ENCODE assay signal across 11 mouse cellular contexts in genomic region chr5:139894025-139894508, GRCm38 (mm10). TPM values are rescaled to one million over a fixed set of nuclear protein-coding genes. Genes with fewer than 3 reads are reported as not detected.
DNase-seq lines count a peak whose midpoint lies in the region; ATAC-seq and TF ChIP-seq lines count a peak whose summit lies in the region.
"Had no signal": no experiment of that assay in that cellular context is flagged by ENCODE, and none has a peak within 500 bp of the region (broad histone marks: within the 10 kb centered on the region; RNA-seq: fewer than 3 reads in every experiment).

No protein-coding gene starts in this region.

- intact Hi-C loops in gastrocnemius, postnatal 14 days (cut with DNase I; ENCODE audit: low total_unique reads): no loop called here

- ATAC-seq in kidney, embryonic 14.5 days (ENCODE audit: low FRiP score, low TSS enrichment): no peak
- peak; percentile 44; the same call in 1 of the 2 replicates for ATAC-seq in neural tube, embryonic 14.5 days (ENCODE audit: low read depth)
- no peak for ATAC-seq in liver, embryonic 11.5 days (replicated peaks; ENCODE audit: low FRiP score)

- H3K36me3 ChIP-seq in kidney, embryonic 14.5 days (ENCODE audit: control insufficient read depth, insufficient read depth, low read length): no peaks in the 10 kb centered on the region
- H3K36me3 ChIP-seq in kidney, adult 2 months (ENCODE audit: control insufficient read depth, insufficient read depth, low read length): no peaks in the 10 kb centered on the region
- H3K36me3 ChIP-seq in neural tube, embryonic 14.5 days (ENCODE audit: control insufficient read depth, insufficient read depth, low read length): no peaks in the 10 kb centered on the region
- H3K36me3 ChIP-seq in liver, embryonic 11.5 days (ENCODE audit: control insufficient read depth, insufficient read depth, low read length): no peaks in the 10 kb centered on the region
- H3K36me3 ChIP-seq: liver, embryonic 13.5 days had no signal

- no peak overlapping the region for H3K9ac ChIP-seq in kidney, embryonic 14.5 days (ENCODE audit: low read depth, low read length)
- H3K9ac ChIP-seq in neural tube, embryonic 14.5 days (replicated peaks; ENCODE audit: low read depth, low read length): no peak overlapping the region
- no peak overlapping the region for H3K9ac ChIP-seq in liver, embryonic 11.5 days (ENCODE audit: low read depth, low read length)
- H3K9ac ChIP-seq: liver, embryonic 13.5 days had no signal

- TF ChIP-seq CTCF in kidney, adult 2 months (conservative IDR thresholded peaks at IDR 0.05; ENCODE audit: insufficient read depth, insufficient read length, low read depth, low read length): no peak

- WGBS in kidney, embryonic 14.5 days: 68% methylated on average over 12 of the region's 12 CpGs
- 68% methylated on average over 12 of the region's 12 CpGs for WGBS in kidney, adult 2 months
- WGBS in neural tube, embryonic 14.5 days: 22% methylated on average over 12 of the region's 12 CpGs
- WGBS in liver, embryonic 11.5 days: 70% methylated on average over 12 of the region's 12 CpGs

- no peak overlapping the region for H3K4me3 ChIP-seq in kidney, embryonic 14.5 days (ENCODE audit: low read length)
- H3K4me3 ChIP-seq in kidney, adult 2 months (ENCODE audit: insufficient read depth, low read depth, low read length): no peak overlapping the region
- no peak overlapping the region for H3K4me3 ChIP-seq in neural tube, embryonic 14.5 days (ENCODE audit: low read depth, low read length)
- H3K4me3 ChIP-seq in liver, embryonic 11.5 days (ENCODE audit: low read depth, low read length): no peak overlapping the region
- H3K4me3 ChIP-seq: liver, embryonic 13.5 days had no signal

- 0 out of 2 replicates have a peak, but pooled peaks cover 5% of the 10 kb centered on the region for H3K4me1 ChIP-seq in kidney, embryonic 14.5 days (ENCODE audit: control insufficient read depth, insufficient read depth, low read length)
- no peaks in the 10 kb centered on the region for H3K4me1 ChIP-seq in kidney, adult 2 months (ENCODE audit: control insufficient read depth, insufficient read depth, low read length)
- H3K4me1 ChIP-seq in neural tube, embryonic 14.5 days (ENCODE audit: control insufficient read depth, insufficient read depth, low read length): peaks cover 9% of the 10 kb centered on the region; the same call in 1 of the 2 replicates
- no peaks in the 10 kb centered on the region for H3K4me1 ChIP-seq in liver, embryonic 11.5 days (replicated peaks; ENCODE audit: control insufficient read depth, insufficient read depth, low read length)
- H3K4me1 ChIP-seq: liver, embryonic 13.5 days had no signal

- TF ChIP-seq POLR2A in kidney, adult 2 months (IDR thresholded peaks at IDR 0.05; ENCODE audit: low read depth, low read length): no peak

- H3K27me3 ChIP-seq in kidney, embryonic 14.5 days (ENCODE audit: control insufficient read depth, insufficient read depth, low read length): no peaks in the 10 kb centered on the region; the same call in 1 of the 2 replicates
- H3K27me3 ChIP-seq in kidney, adult 2 months (replicated peaks; ENCODE audit: control insufficient read depth, insufficient read depth, low read length): no peaks in the 10 kb centered on the region
- H3K27me3 ChIP-seq in neural tube, embryonic 14.5 days (ENCODE audit: control insufficient read depth, insufficient read depth, low read length): no peaks in the 10 kb centered on the region
- peaks cover 2% of the 10 kb centered on the region; the same call in 1 of the 2 replicates for H3K27me3 ChIP-seq in liver, embryonic 11.5 days (replicated peaks; ENCODE audit: control insufficient read depth, insufficient read depth, low read length)

- peak; percentile 27 for DNase-seq in kidney, adult 18-20 months
- peak; percentile 67 for DNase-seq in gastrocnemius, postnatal 14 days
- DNase-seq in kidney, adult 2 months: peak; percentile 46
- no peak for DNase-seq in spleen, postnatal 14 days (ENCODE audit: low spot score in 2 of 2)
- no peak for DNase-seq in thymus, postnatal 36 days
- DNase-seq in liver, embryonic 11.5 days (ENCODE audit: low spot score): no peak
- DNase-seq: cerebellum, adult 9-10 months; liver, embryonic 13.5 days had no signal

- no peak overlapping the region for H3K27ac ChIP-seq in kidney, embryonic 14.5 days (ENCODE audit: low read depth, low read length)
- H3K27ac ChIP-seq in kidney, adult 2 months (ENCODE audit: insufficient read depth, low read depth, low read length): peak overlapping the region; percentile 46; the same call in 1 of the 2 replicates
- no peak overlapping the region for H3K27ac ChIP-seq in neural tube, embryonic 14.5 days (ENCODE audit: low read depth, low read length)
- H3K27ac ChIP-seq in liver, embryonic 11.5 days (ENCODE audit: low read depth, low read length): no peak overlapping the region
- H3K27ac ChIP-seq: liver, embryonic 13.5 days had no signal

- no peaks in the 10 kb centered on the region for H3K9me3 ChIP-seq in kidney, embryonic 14.5 days (ENCODE audit: control insufficient read depth, low read length)
- no peaks in the 10 kb centered on the region for H3K9me3 ChIP-seq in neural tube, embryonic 14.5 days (ENCODE audit: control insufficient read depth, low read length)
- no peaks in the 10 kb centered on the region for H3K9me3 ChIP-seq in liver, embryonic 11.5 days (ENCODE audit: control insufficient read depth, low read length)
- H3K9me3 ChIP-seq: liver, embryonic 13.5 days had no signal

- no peak overlapping the region for H3K4me2 ChIP-seq in kidney, embryonic 14.5 days (replicated peaks; ENCODE audit: low read depth, low read length)
- no peak overlapping the region for H3K4me2 ChIP-seq in neural tube, embryonic 14.5 days (ENCODE audit: low read depth, low read length)
- no peak overlapping the region for H3K4me2 ChIP-seq in liver, embryonic 11.5 days
- H3K4me2 ChIP-seq: liver, embryonic 13.5 days had no signal

RNA-seq across cellular contexts. Expression of gene Elfn1, which starts 13.7 kb away (rescaled TPM):
- 0.14 and 0.50 TPM in 2 replicates for polyA plus RNA-seq in kidney, embryonic 14.5 days (2014; fragmentation: Nextera tagmentation; extraction: Ambion mirVana)
- under 1 TPM; 0.09 to 0.25 TPM for total RNA-seq in gastrocnemius, postnatal 14 days (2021)
- polyA plus RNA-seq in kidney, adult 2 months (2012; rRNA removed): 9.6 and 10.3 TPM in 2 replicates
- 4.7 and 5.1 TPM in 2 replicates for polyA plus RNA-seq in neural tube, embryonic 14.5 days (2014; fragmentation: Nextera tagmentation; extraction: Ambion mirVana)
- polyA plus RNA-seq in liver, embryonic 11.5 days (2014; fragmentation: Nextera tagmentation; extraction: Ambion mirVana): 0.09 and 0.23 TPM in 2 replicates
- total RNA-seq: granulocyte monocyte progenitor cell, adult 5-6 weeks had no signal

Comparison
In these comparisons a context has a peak if more than half of its experiments do, and no peak if none do; other contexts are left out.
1. DNase-seq: peak in kidney, adult 18-20 months (single experiment), gastrocnemius, postnatal 14 days (single experiment) and kidney, adult 2 months (single experiment); none in spleen, postnatal 14 days (0 of 2), thymus, postnatal 36 days (0 of 2) and liver, embryonic 11.5 days (single experiment).